Mouse (Mus musculus) thymus, postnatal 4 days (tissue): ENCODE data around the gene D230025D16Rik.

ENCODE experiments used
- DNase-seq: peaks from one replicate; pipeline ENCODE4 v3.0.0; 2021

D230025D16Rik gene

DNA sequence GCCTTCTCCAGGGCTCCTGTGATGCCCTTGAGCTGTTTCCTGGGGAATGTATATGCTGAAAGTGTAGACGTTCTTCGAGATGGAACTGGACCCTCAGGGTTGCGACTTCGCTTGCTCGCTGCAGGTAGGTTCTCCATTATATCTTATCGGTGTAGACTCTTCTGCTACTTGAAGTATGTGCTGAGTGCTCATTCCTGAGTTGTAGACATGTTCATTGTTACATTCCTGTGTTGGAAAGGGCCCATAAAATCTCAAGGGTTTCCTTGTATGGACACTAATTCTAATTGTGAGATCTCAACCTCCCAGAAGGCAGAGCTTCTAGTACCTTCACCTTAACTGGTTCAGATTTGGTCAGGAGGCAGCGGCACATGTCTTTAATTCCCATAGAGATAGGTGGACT, 16.1 kb downstream of the D230025D16Rik start:
- DNase-seq = no peak

DNA sequence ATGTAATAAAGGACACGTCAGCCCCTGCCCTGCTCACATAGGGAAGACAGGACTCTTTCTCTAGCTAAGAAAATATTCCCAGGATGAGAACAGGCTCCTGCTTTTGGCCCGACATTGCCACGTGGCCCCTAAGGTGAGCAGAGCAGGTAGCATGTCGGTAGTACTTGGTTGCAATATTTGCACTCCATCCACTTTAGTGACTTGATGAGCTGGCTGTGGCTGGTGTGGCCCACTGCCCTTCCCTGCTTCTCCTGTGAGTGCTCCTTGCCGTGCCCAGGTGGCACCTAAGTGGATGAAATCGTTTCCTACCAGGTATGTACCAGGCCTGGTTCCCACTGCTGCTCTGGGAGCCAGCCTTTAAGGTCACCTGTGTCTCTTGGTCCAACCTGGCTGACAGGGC, 27.0 kb downstream of the D230025D16Rik start:
- no peak for DNase-seq

DNA sequence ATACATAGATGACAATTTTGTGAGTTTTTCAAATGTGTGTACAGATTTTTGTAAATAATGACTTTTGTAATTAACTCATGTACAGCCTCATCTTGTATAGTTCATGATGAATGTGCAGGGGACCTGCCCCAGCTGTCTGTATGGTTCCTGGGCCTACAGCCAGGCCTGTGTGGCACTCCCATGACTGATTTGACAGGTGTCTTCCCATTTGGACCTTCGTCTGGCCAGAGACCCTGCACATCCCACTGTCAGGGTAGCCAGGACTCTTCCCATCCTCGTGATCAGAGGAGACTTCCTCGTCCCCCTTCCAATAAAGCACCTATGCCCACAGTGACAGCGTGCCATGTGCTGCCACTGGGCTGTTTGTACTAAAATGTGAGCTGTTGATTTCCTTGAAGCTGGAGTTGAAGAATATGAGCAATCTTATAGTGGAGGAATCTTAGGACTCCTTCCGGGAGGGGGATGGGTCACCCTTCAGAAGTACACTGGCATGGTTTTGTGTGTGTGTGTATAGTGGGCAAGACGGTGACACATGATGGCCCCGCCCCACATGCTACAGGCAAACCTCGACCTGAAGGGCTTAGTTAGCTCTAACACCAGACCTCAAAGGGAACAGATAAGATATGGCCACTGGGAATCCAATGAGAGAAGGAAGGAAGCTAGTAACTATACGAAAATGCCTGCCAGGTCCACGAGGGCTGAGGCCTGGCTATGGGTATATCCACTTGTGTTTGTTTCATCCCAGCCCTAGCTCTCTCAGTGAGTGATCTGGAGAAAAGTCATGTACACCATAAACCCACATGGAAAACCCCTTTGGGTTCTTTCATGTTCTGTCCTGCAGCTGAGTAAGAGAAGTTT, 28.0 kb downstream of the D230025D16Rik start:
- no peak for DNase-seq

DNA sequence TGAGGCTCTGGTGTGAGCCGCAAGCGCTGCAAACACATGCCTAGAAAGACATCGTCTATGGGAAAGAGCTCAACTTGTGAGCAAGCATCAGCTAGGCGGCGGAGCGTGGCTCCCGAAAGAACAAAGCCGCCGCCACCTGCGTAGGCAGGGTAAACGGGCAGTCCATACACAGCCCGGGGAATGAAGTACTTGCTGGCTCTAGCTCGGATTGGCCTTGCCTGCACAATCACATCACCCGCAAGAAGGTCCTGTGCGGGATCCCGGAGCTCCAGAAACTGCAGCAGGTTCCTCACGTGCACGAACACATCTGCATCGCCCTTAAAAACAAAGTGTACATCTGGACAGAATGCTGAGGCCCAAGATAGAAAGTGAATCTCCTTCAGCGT, 28.8 kb downstream of the D230025D16Rik start:
- DNase-seq = peak; percentile 47

DNA sequence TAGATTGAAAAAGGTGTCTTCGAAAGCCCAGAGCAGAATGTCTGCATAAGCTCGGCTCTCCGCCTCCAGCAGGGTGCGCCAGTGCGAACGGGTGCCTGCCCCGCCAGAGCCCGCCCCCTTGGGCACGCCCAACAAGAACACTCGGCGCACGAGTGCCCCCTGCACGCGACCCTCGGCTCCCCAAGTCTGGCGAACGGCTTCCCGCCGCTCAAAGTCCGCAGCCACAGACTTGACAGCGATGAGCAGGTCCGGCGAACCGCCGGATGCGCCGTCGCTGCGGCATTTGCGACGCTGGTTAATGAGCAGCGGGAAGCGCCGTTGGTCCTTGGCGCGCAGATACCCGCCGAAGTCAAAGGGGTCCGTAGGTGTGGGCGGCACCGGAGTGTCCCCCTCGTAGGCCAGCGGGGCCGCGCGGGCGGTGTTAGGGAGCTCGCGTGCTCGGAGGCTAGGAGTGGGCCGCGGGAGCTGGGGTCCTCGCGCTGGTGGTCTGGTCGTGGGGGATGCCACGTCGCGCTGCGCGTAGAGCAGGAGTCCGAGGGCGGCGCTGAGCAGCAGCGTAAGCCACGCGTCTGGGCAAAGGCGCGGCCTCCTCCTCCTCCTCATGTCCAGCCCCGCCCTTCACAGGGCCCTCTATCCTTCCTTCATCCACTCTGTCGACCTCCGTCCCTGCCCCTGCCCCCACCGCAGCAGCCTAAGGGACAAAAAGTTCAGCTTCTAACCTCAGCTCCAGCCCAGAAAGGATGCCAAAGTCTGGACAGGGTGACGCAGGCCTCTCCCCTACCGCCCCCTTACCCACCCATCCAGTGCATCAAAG, 29.4 kb downstream of the D230025D16Rik start:
- DNase-seq = peak; percentile 100

DNA sequence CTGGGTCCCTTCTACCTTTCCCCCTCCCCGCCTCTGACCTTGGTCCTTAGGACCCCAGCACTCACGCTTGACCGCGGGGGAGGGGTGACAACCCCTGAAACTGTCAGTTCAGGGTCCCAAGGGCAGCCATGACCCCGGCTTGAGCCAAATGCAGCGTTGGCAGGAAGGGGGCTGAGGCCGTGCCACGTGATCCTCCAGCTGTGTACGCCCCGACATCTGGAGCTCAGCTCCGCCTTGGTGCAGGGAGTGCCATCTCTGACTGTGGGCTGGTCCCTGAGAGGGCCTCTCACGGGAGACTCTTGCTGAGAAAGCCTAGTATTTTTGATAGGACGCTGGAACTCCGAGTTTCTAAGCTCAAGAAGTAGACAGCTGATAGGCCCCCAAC, 30.0 kb downstream of the D230025D16Rik start, which contains the start of gene B3gnt9:
B3gnt9 (minus strand) TSS at position 188 of the 385 bp plus-strand sequence.
- peak; percentile 80 for DNase-seq

DNA sequence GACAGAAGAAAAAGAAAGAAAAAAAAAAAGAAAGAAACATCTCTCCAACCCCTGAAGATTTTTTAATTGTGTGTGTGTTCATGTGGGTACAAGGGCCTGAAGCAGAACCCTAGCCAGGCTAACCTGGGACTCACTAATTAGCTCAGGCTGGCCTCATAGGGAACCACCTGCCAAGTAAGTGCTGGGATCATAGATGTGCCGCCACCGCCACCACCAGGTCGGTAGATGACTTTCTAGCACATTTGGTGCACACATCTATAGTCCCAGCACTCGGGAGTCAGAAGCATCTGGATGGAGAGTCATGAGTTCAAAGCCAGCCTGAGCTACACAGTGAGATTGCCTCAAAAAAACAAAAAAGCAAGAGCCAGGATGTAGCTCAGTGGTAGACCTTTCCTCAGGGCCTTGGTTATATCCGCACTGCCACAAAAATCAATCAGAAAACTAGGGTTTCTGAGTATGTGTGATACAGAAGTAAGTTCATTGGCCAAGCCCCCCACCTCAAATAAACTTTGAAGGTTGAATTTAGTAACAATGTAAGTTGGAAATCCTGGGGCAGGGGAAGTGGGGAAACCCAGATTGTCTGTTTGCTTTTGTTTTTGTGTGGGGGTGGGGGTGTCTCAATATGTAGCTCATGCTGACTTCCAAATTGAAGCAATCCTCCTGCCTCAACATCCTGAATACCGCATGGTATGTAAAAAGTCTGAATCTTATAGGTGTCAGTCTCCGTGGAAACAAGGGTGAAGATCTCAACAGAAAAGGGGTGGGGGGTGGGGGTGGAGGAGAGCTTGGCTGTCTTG, 32.6 kb downstream of the D230025D16Rik start:
- DNase-seq = no peak

DNA sequence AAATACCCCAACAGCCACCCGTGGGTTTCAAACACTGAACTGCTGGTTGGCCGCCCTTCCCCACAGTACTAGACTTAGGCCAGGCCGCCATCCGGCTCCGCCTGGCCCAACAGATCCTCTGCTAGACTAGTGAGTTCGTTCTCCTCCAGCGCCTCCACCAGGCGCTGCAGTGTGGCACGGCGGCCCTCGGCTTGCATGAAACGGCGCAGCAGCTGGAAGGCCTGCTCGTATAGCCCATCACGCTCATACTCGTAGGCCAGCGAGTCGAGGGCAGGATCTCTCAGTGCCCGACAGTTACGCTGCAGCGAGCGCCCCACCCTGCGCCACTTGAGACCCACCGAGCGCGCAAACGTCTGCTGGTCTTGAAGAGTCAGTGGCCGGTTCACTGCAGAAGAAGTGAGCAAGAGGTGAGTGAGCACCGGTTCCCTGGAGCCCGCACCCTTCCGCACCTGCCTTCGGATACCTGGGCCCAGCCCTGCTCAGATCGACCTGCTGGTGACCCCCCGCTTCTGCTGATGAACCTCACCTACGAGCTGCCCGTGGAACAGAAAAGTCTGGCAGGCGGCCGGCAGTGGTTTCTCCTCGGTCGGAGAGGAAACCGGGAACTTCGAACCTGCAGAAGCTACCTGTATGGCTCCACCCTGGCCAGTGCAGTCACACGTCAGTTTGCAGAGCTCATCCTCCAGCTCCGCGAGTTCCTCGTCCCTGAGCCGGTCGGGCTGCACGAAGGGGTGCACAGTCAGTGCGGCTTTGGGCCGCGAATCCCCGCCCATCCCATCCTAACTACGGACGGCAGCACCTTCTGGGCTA, 34.2 kb downstream of the D230025D16Rik start:
- peak; percentile 34 for DNase-seq

DNA sequence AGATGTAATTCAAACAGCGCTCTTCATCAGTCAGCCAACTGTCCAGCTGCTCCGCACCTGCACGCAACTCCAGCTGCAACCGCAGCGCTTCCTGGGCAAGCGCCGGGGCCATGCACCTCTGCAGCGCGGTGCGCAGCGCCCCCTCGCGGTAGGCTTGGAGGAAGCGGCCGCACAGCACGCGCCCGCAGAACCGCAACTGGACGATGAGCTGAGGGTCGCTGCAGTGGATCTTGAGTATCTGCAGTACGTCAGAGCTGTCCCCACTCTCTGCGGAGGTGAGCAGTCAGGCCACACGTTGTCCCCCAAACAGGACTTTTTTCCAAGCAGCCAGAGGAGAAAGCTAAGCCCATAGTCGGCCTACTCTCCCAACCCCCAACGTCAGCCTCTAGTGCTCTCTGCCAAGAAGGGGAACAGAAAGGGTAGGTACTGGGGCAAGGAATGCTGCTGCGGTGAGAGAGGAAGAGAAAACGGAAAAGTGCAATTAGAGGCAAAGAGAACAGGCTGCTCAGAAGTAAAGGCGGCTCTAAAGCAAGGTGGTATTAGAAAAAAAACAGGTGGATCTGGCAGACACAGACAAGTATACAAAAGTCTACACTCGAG, 34.9 kb downstream of the D230025D16Rik start:
- peak; percentile 91 for DNase-seq

DNA sequence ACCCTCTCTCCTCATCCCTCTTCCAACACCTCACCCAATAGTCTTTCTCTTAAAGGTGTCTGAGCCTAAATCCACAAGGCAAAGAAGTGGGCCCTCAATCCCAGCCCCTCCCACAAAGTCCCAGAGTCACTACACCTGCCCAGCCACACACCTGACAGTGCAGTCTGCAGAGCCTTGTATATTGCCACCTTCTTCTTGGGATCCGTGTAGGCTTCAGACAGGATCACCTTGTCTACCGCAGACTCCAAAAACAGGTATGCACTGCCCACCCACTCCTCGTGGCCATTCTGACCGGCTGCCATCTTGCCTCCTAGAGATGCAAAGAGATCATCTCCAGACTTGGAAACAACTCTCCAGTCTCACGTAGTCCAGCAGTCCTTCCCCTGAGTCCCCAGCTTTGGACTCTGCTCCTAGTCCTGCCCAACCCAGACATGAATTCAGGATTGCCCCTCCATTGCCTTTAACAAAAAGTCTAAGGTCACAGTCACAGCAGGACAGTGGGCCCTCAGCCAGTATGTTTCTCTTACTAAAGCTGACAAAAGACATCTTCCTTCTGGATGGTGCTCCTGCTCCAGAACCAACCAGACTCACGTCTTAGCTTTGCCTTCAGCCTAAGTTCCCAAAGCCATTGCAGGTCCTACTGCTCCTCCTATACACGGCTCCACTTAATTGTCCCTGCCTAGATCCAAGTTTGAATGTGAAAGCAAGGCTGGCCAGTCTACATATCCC, 35.6 kb downstream of the D230025D16Rik start:
- no peak for DNase-seq

DNA sequence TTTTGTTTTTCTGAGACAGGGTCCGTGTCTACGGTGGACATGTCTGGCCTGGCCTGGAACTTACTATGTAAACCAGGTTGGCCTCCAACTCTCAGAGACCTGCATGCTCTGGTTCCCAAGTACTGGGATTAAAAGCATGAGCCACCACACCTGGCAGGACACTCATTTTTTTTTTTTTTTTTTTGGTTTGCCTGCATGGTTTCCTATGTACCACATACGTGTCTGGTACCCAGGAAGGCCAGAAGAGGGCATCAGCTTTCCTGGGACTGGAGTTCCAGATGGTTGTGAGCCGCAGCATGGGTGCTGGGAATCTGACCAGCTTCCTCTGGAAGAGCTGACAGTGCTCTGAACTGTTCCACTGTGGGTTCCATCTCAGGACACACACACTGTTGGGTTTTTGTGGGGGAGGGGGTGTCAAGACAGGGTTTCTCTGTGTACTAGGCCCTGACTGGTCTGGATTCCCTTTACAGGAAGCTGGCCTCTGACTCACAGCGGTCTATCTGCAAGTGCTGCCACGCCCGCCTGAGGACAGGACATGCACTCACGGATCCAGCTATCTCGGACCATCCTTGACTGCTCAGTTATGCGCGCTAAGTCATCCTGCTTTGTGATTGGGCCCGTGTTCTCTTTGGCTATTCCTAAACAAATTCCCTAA, 36.5 kb downstream of the D230025D16Rik start:
- no peak for DNase-seq

DNA sequence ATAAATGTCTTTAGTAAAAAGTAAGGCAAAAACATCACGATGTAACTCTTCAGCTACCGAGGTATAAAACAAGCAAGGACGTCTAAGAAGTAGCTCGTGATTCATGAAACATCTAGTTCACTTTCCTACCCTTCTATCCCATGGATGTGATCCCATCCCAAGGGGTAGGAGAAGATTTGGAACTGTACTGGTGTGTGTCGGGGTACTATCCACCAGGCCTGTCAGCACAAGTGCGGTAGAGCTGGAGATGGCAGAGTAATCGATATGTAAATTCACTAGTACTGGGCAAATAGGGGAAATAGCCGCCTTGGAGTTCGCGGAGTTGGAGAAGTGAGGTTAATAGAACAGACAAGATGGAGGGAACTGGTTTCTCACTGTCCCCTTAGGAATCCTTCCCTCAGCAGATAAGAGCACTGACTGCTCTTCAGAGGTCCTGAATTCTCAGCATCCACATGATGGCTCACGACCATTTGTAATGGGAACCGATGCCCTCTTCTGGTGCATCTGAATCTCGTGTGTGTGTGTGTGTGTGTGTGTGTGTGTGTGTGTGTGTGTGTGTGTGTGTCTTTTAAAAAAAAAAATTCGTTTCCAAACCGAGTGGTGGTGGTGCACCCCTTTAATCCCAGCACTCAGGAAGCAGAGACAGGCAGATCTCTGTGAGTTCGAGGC, 38.4 kb downstream of the D230025D16Rik start:
- DNase-seq = peak; percentile 23

DNA sequence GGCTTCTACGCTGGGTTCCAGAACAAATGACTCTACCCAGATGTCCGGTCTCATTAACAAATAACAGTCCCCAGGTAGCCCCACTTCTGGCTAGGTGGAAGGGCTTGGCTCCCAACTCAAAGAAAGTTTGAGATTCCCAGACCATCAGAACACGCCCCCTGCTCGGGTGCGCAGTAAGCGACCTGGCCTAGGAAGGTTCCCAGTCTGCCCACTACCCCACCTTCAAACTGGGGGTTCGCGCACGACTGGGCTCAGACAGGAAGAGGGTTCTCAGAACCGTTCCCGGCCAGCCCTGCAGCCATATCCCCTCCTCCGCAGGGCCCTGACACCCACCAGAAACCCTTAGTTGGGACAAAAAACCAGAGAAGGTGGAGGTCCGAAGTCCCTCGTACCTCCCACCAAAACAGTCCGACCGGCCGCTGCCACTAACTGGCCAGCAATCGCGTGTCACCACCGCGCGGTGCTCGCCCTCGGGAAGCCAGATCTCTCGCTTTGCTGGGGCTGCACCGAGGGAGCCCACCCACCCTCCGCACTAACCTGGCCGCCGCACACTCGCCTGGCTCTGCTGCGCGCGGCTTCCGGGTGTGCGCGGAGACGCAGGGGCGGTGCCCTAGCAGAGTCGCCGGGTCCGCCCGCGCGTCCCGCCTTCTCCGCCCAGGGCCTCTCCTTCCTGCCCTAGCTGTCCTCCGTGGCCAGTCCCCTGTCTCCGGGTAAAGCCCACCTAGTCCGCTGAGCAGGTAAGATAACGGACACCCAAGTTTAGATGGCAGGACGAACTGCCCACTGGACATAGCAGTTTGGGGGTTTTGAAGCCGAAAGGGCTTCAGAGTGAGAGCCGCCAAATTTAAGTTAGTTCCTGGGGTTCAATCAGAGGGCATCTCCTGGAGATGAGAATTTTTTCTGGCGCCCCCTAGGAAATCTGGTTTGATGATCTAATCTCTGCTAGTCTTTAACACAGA, 39.4 kb downstream of the D230025D16Rik start, which contains the start of the genes Tradd and Fbxl8:
Tradd (minus strand) TSS at position 586 of the 959 bp plus-strand sequence.
Fbxl8 (plus strand) TSS at position 625 of the 959 bp plus-strand sequence.
- DNase-seq = peak; percentile 82

DNA sequence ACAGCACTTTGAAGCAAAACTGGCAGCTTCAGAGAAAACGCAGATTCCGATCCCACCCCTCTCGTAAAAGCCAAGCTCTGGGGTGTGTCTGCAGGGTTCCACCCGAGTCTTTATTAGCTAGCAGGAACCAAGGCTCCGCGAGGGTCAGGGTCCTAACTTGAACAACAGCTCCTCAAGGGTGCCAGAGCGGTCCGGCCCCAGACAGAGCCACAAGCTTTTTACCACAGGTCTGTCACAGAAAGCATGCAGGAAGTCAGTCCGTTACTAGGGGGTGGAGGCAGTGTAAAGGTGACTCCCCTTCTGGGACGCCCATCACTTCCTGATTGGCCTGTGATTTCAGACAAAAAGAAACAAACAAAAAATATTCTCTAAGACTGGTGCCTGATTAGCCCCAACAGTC, 40.2 kb downstream of the D230025D16Rik start:
- DNase-seq = peak; percentile 52

DNA sequence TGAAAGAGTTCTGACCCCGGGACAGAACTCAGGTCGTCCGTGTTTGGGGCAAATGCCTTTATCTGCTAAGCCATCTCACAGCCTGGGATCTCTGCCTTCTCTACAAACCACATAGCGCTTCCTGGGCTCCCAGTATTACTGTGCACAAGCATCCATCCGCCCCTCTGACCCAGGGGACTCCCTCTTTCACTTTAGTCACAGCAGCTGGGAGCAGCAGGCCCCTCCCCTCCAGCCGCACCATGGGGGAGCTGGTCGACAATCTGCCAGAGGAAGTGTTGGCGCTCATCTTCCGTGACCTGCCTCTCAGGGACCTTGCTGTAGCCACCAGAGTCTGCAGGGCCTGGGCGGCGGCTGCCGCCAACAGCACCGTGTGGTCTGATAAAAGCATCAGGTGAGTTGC, 41.8 kb downstream of the D230025D16Rik start:
- DNase-seq = peak; percentile 43

DNA sequence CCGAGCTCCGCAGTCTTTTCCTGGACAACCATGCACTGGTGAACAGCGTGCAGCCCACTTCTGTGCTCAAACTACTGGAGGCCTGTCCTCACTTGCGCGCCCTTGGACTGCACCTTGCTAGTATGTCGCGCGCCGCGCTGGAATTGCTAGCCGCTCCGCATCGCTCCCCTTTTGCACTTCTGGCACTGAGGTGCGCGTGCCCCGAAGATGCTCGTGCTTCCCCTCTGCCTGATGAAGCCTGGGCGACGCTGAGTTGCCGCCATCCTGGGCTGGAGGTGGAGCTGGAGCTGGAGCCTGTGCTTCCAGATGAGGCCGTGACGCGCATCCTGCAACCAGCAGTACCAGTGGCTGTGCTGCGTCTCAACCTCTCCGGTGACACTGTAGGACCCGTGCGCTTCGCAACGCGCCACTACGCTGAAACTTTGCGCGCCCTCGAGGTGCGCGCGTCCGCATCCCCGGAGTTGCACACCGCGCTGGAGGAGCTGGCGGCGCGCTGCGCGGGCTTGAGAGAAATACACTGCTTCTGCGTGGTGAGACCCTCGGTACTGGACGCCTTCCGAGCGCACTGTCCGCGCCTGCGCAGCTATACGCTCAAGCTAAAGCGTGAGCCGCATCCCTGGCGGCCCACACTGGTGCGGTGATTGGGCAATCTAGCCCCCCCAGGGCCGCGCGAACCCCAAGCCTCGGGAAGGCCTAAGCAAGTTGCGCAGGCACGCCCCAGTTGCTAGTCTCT, 43.6 kb downstream of the D230025D16Rik start:
- peak; percentile 30 for DNase-seq

DNA sequence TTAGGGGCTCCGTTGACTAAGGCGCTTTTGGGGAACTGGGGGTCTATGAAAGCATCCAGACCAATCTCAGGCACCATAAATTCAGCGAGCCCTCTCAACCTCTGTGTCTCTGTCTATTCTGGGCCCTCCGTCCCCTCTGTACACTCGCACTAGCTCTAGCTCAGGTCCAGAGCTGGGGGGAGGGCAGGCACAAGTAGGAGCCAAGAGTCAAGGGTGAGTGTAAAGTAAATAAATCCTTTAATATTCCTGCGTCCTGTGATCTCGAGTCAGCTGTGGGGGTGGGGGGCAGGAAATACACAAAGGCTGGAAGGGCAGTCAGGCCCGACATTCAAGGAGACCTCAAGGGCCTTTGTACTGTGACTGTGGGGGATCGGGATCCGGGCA, 44.1 kb downstream of the D230025D16Rik start:
- DNase-seq = no peak

DNA sequence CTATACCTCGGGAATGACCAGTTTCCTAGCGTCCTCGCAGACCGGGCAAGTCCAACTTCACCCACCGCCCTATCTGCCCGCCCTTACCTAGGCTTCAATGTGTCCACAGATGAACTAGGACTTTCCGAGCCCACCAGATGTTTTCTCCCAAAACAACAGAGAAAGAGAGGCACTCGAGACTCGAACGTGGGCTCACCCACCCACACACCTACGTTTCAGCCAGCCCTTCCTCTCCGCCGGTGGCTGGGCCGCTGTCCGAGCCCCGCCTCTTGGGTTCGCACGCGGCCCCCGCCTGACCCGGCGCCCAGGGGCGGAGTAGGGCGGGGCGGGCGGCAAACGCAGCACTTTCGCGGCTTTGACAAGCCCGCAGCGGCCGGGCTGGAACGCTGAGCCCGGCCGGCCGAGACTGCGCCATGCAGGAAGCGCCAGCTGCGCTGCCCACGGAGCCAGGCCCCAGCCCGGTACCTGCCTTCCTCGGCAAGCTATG, 44.6 kb downstream of the D230025D16Rik start, which contains the start of gene Hsf4:
Hsf4 (plus strand) TSS at position 341 of the 487 bp plus-strand sequence.
- peak; percentile 36 for DNase-seq
